Mouse (Mus musculus) intestine, embryonic 14.5 days (tissue): Measurements from ENCODE around the gene Slc30a2. TPM values are rescaled to one million over a fixed set of nuclear protein-coding genes. Genes with fewer than 3 reads are reported as not detected.
A peak's percentile ranks its signal among the peaks of the same experiment; 100 is the strongest.

Experiments
- ATAC-seq: fragments of 200-750 bp; cut with Nextera tagmentation; replicated peaks from 2 replicates; pipeline ENCODE4 v1.8.0; 2017; ENCODE audit warnings: low read depth, moderate number of reproducible peaks, moderate TSS enrichment, moderate library complexity; ENCODE audit not compliant: low FRiP score, low TSS enrichment
- DNase-seq: peaks from one replicate; pipeline ENCODE4 v3.0.0-alpha.2; 2018; ENCODE audit warnings: low spot score
- H3K27ac ChIP-seq: fragments of 300-500 bp; sonication (generic); 2 replicates; pipeline ENCODE4 v1.5.1; 2014; ENCODE audit warnings: low read depth, mild to moderate bottlenecking, control low read depth
- H3K27me3 ChIP-seq: fragments of 300-500 bp; sonication (generic); replicated peaks from 2 replicates; pipeline ENCODE4 v1.6.1; 2014; ENCODE audit warnings: low read length, control low read depth; ENCODE audit not compliant: control insufficient read depth, insufficient read depth
- H3K36me3 ChIP-seq: fragments of 300-500 bp; sonication (generic); 2 replicates; pipeline ENCODE4 v1.6.1; 2014; ENCODE audit warnings: low read length, control low read depth; ENCODE audit not compliant: control insufficient read depth, insufficient read depth
- H3K4me1 ChIP-seq: fragments of 300-500 bp; sonication (generic); replicated peaks from 2 replicates; pipeline ENCODE4 v1.6.1; 2014; ENCODE audit warnings: low read length, control low read depth, mixed read lengths; ENCODE audit not compliant: control insufficient read depth, insufficient read depth
- H3K4me2 ChIP-seq: fragments of 300-500 bp; sonication (generic); 2 replicates; pipeline ENCODE4 v1.6.1; 2014; ENCODE audit warnings: low read length
- H3K4me3 ChIP-seq: fragments of 300-500 bp; sonication (generic); 2 replicates; pipeline ENCODE4 v1.5.1; 2014; ENCODE audit warnings: low read depth, low read length, control low read depth, mixed read lengths
- H3K9ac ChIP-seq: fragments of 300-500 bp; sonication (generic); 2 replicates; pipeline ENCODE4 v1.6.1; 2014; ENCODE audit warnings: mild to moderate bottlenecking, low read length
- H3K9me3 ChIP-seq: fragments of 300-500 bp; sonication (generic); 2 replicates; pipeline ENCODE4 v1.6.1; 2016; ENCODE audit warnings: low read length, control low read depth; ENCODE audit not compliant: control insufficient read depth
- WGBS: fragments of 180-500 bp; shearing (Covaris S2); extraction: QIAGEN DNeasy Blood & Tissue Kit; methylation state at CpG from one replicate; pipeline ENCODE4 v1.1.7; 2014; 5-methylcytosine and 5-hydroxymethylcytosine counted together
- polyA plus RNA-seq: library from polyadenylated mRNA; unstranded; fragments of >200 nt; fragmentation: Nextera tagmentation; extraction: Ambion mirVana; gene quantifications from 2 replicates; pipeline ENCODE4 v1.2.1, GENCODE M21; 2014

Slc30a2 gene
- polyA plus RNA-seq, 1 experiment from 2014 or later: 0.26 TPM

- peaks cover 4% of the 10 kb centered on the region; the same call in 1 of the 2 replicates for H3K36me3 ChIP-seq
- 0 out of 2 replicates have a peak, but pooled peaks have one; percentile 21 for ATAC-seq
- H3K27ac ChIP-seq: no peak overlapping the region
- H3K4me2 ChIP-seq: peak overlapping the region; percentile 71
- H3K4me1 ChIP-seq: peaks cover 21% of the 10 kb centered on the region
- WGBS: 59% methylated on average over 16 of the region's 16 CpGs
- H3K4me3 ChIP-seq: no peak overlapping the region
- no peaks in the 10 kb centered on the region for H3K27me3 ChIP-seq
- H3K9me3 ChIP-seq: no peaks in the 10 kb centered on the region
- no peak overlapping the region for H3K9ac ChIP-seq
- no peak for DNase-seq
Observed at GRCm38 (mm10) chr4:134401856-134402570, 59.0 kb downstream of the Slc30a2 start.

GRCm38 (mm10) chr4:134402571-134403262 lies 59.7 kb downstream of the Slc30a2 start:
- Histone ChIP-seq H3K4me1 (peaks cover 16% of the 10 kb centered on the region), H3K4me2 (no peak overlapping the region), H3K36me3 (peaks cover 4% of the 10 kb centered on the region; the same call in 1 of the 2 replicates), H3K4me3 (no peak overlapping the region), H3K9ac (no peak overlapping the region), H3K27me3 (no peaks in the 10 kb centered on the region), H3K27ac (no peak overlapping the region), H3K9me3 (no peaks in the 10 kb centered on the region)
- DNase-seq: no peak
- 59% methylated on average over 16 of the region's 16 CpGs for WGBS
- no peak for ATAC-seq

- no peak for ATAC-seq
Observed at GRCm38 (mm10) chr4:134403721-134404120, 60.7 kb downstream of the Slc30a2 start.

More at GRCm38 (mm10) chr4:134403721-134404120, 60.7 kb downstream of the Slc30a2 start:
- Histone ChIP-seq H3K4me1 (peaks cover 16% of the 10 kb centered on the region), H3K36me3 (peaks cover 4% of the 10 kb centered on the region; the same call in 1 of the 2 replicates), H3K4me2 (no peak overlapping the region), H3K9me3 (no peaks in the 10 kb centered on the region), H3K4me3 (no peak overlapping the region), H3K27ac (no peak overlapping the region), H3K9ac (no peak overlapping the region), H3K27me3 (no peaks in the 10 kb centered on the region)
- DNase-seq: no peak
- WGBS: 67% methylated on average over 7 of the region's 7 CpGs

Other genes starting within 250 kb of the Slc30a2 start
- gene Cd52, start 248.1 kb upstream of the Slc30a2 start, polyA plus RNA-seq: 23.5 and 24.3 TPM in 2 replicates
- 5.7 and 8.1 TPM in 2 replicates for gene Ubxn11, start 240.6 kb upstream of the Slc30a2 start, polyA plus RNA-seq
- gene Sh3bgrl3, start 214.4 kb upstream of the Slc30a2 start, polyA plus RNA-seq: 377 and 393 TPM in 2 replicates
- gene Cep85, start 156.1 kb upstream of the Slc30a2 start, polyA plus RNA-seq: 46.8 and 60.1 TPM in 2 replicates
- gene Gm7534, start 140.2 kb upstream of the Slc30a2 start, polyA plus RNA-seq: not detected in 2 replicates
- 0.19 TPM in 1 of 2 replicates, not detected in the other for gene Catsper4, start 115.8 kb upstream of the Slc30a2 start, polyA plus RNA-seq
- gene Cnksr1, start 104.8 kb upstream of the Slc30a2 start, polyA plus RNA-seq: 6.1 and 7.5 TPM in 2 replicates
- gene E130218I03Rik, start 99.5 kb upstream of the Slc30a2 start, polyA plus RNA-seq: 0.24 and 0.41 TPM in 2 replicates
- 17.5 and 20.7 TPM in 2 replicates for gene Zfp593, start 97.6 kb upstream of the Slc30a2 start, polyA plus RNA-seq
- gene Gm30191, start 96.2 kb upstream of the Slc30a2 start, polyA plus RNA-seq: not detected in 2 replicates
- 3.8 and 4.5 TPM in 2 replicates for gene Grrp1, start 89.1 kb upstream of the Slc30a2 start, polyA plus RNA-seq
- gene Pdik1l, start 55.3 kb upstream of the Slc30a2 start, polyA plus RNA-seq: 18.4 and 20.5 TPM in 2 replicates
- 0.09 TPM in 1 of 2 replicates, not detected in the other for gene Trim63, start 28.1 kb upstream of the Slc30a2 start, polyA plus RNA-seq
- 1.2 and 1.4 TPM in 2 replicates for gene Extl1, start 40.7 kb downstream of the Slc30a2 start, polyA plus RNA-seq
- gene Pafah2, start 53.1 kb downstream of the Slc30a2 start, polyA plus RNA-seq: 28.4 and 32.5 TPM in 2 replicates
- gene Stmn1, start 125.1 kb downstream of the Slc30a2 start, polyA plus RNA-seq: 1,522 and 1,793 TPM in 2 replicates
- 1.3 and 2.1 TPM in 2 replicates for gene Paqr7, start 153.5 kb downstream of the Slc30a2 start, polyA plus RNA-seq
- gene Aunip, start 167.8 kb downstream of the Slc30a2 start, polyA plus RNA-seq: 7.8 and 8.2 TPM in 2 replicates
- gene Mtfr1l, start 192.2 kb downstream of the Slc30a2 start, polyA plus RNA-seq: 109 and 117 TPM in 2 replicates
- gene Selenon, start 209.0 kb downstream of the Slc30a2 start, polyA plus RNA-seq: 14.7 and 15.6 TPM in 2 replicates